In genomic region chr2:145233547-145234398, GRCm38 (mm10) we compare ENCODE assay signal across 9 mouse cellular contexts.
DNase-seq lines count a peak whose midpoint lies in the region; ATAC-seq and TF ChIP-seq lines count a peak whose summit lies in the region.
"Had no signal": no experiment of that assay in that cellular context is flagged by ENCODE, and none has a peak within 500 bp of the region (broad histone marks: within the 10 kb centered on the region; RNA-seq: fewer than 3 reads in every experiment).

No protein-coding gene starts in this region.

- no peak overlapping the region for H3K4me2 ChIP-seq in kidney, embryonic 14.5 days (replicated peaks; ENCODE audit: low read depth, low read length)
- H3K4me2 ChIP-seq: midbrain, embryonic 12.5 days had no signal

- TF ChIP-seq POLR2A in liver, adult 2 months (IDR thresholded peaks at IDR 0.05; ENCODE audit: extremely low read depth, insufficient read depth, low read length), result no peak

- TF ChIP-seq CTCF in liver, adult 2 months (IDR thresholded peaks at IDR 0.05; ENCODE audit: low read depth, low read length), result no peak

- H3K27ac ChIP-seq in kidney, embryonic 14.5 days (ENCODE audit: low read depth, low read length), result peak overlapping the region; percentile 13; the same call in 1 of the 2 replicates
- H3K27ac ChIP-seq in liver, adult 2 months (replicated peaks; ENCODE audit: insufficient read depth, low read depth, low read length), result peak overlapping the region; percentile 34
- H3K27ac ChIP-seq: midbrain, embryonic 12.5 days had no signal

- ATAC-seq in common myeloid progenitor, adult 5-6 weeks (replicated peaks; ENCODE audit: low read depth, poor library complexity, severe bottlenecking), result peak; percentile 99
- ATAC-seq in kidney, embryonic 14.5 days (ENCODE audit: low FRiP score, low TSS enrichment), result peak; percentile 65

- H3K27me3 ChIP-seq in kidney, embryonic 14.5 days (ENCODE audit: control insufficient read depth, insufficient read depth, low read length), result no peaks in the 10 kb centered on the region
- H3K27me3 ChIP-seq in liver, adult 2 months (ENCODE audit: control insufficient read depth, insufficient read depth, low read length), result no peaks in the 10 kb centered on the region
- H3K27me3 ChIP-seq: midbrain, embryonic 12.5 days had no signal

- H3K79me2 ChIP-seq in liver, adult 2 months (ENCODE audit: control insufficient read depth, insufficient read depth, low read length), result no peaks in the 10 kb centered on the region

- H3K9me3 ChIP-seq in kidney, embryonic 14.5 days (ENCODE audit: control insufficient read depth, low read length), result no peaks in the 10 kb centered on the region
- H3K9me3 ChIP-seq: midbrain, embryonic 12.5 days had no signal

- peak; percentile 8 to 10 for DNase-seq in spleen, adult 18-20 months
- no peak for DNase-seq in spleen, adult 12 weeks (ENCODE audit: low spot score)
- peak; percentile 63 to 76 for DNase-seq in heart, adult 9 months (ENCODE audit: low spot score in 2 of 2)
- peak; percentile 88 for DNase-seq in liver, adult 2 months (ENCODE audit: extremely low read depth, low read depth, low spot score)
- peak; percentile 78 for DNase-seq in right cerebral cortex, postnatal 10 days (ENCODE audit: low spot score in 2 of 2)
- DNase-seq in c-Kit-positive CD71-positive TER-119-positive erythroid progenitor cells, embryonic 14.5 days (ENCODE audit: low spot score), result no peak

- 33% methylated on average over 7 of the region's 7 CpGs for WGBS in kidney, embryonic 14.5 days
- 9% methylated on average over 7 of the region's 7 CpGs for WGBS in liver, adult 2 months

- no peaks in the 10 kb centered on the region for H3K36me3 ChIP-seq in kidney, embryonic 14.5 days (ENCODE audit: control insufficient read depth, insufficient read depth, low read length)
- no peaks in the 10 kb centered on the region for H3K36me3 ChIP-seq in liver, adult 2 months (ENCODE audit: control insufficient read depth, insufficient read depth, low read length)
- H3K36me3 ChIP-seq: midbrain, embryonic 12.5 days had no signal

- no peak overlapping the region for H3K9ac ChIP-seq in kidney, embryonic 14.5 days (ENCODE audit: low read depth, low read length)
- H3K9ac ChIP-seq in liver, adult 2 months (ENCODE audit: low read depth, low read length), result no peak overlapping the region
- H3K9ac ChIP-seq: midbrain, embryonic 12.5 days had no signal

- no peak overlapping the region for H3K4me3 ChIP-seq in kidney, embryonic 14.5 days (ENCODE audit: low read length)
- H3K4me3 ChIP-seq in liver, adult 2 months (ENCODE audit: insufficient read depth, low read depth, low read length), result no peak overlapping the region
- H3K4me3 ChIP-seq: midbrain, embryonic 12.5 days had no signal

- H3K4me1 ChIP-seq in kidney, embryonic 14.5 days (ENCODE audit: control insufficient read depth, insufficient read depth, low read length), result peaks cover 20% of the 10 kb centered on the region
- H3K4me1 ChIP-seq in liver, adult 2 months (ENCODE audit: control insufficient read depth, insufficient read depth, low read length), result peaks cover 15% of the 10 kb centered on the region
- H3K4me1 ChIP-seq: midbrain, embryonic 12.5 days had no signal

Comparison
In these comparisons a context has a peak if more than half of its experiments do, and no peak if none do; other contexts are left out.
1. DNase-seq: peak in spleen, adult 18-20 months (2 of 2), heart, adult 9 months (2 of 2), liver, adult 2 months (single experiment) and right cerebral cortex, postnatal 10 days (2 of 2); none in spleen, adult 12 weeks (single experiment) and c-Kit-positive CD71-positive TER-119-positive erythroid progenitor cells, embryonic 14.5 days (single experiment).